ENCODE assay signal across 27 mouse cellular contexts in the genomic region with DNA sequence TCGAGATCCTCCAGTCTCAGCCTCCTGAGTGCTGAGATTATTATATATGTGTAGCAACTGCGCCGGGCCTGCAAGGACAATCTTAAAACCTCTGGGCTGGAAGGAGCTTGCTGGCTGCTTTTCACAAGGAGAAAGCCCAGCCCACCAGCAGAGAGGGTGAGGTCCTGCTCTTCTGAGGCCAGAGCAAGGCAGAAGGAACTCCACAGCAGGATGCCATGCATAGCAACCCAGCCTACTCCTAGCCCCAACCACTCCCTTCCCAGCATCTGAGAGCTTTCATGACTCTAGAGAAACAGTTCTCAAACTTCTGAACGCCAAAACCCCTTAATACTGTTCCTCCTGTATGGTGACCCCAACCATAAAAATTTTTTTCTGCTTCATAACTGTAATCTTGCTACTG.
"Had no signal": no experiment of that assay in that cellular context is flagged by ENCODE, and none has a peak within 500 bp of the region (broad histone marks: within the 10 kb centered on the region; RNA-seq: fewer than 3 reads in every experiment).

No protein-coding gene starts in this region.

- H3K36me3 ChIP-seq: limb, embryonic 10.5 days; limb, embryonic 12.5 days; limb, embryonic 13.5 days; limb, embryonic 15.5 days; liver, embryonic 12.5 days; liver, embryonic 13.5 days; liver, embryonic 15.5 days; lung, embryonic 15.5 days; midbrain, embryonic 10.5 days; midbrain, embryonic 12.5 days; midbrain, embryonic 13.5 days; midbrain, embryonic 15.5 days had no signal

- H3K27me3 ChIP-seq: limb, embryonic 12.5 days; limb, embryonic 13.5 days; limb, embryonic 15.5 days; liver, embryonic 12.5 days; liver, embryonic 13.5 days; liver, embryonic 15.5 days; lung, embryonic 15.5 days; midbrain, embryonic 13.5 days; midbrain, embryonic 15.5 days had no signal

- DNase-seq: left cerebral cortex, postnatal 4 days; liver; liver, embryonic 13.5 days; liver, postnatal 0 days; lung, adult 18-20 months; lung, adult 2 months; lung, embryonic 14.5 days; lung, postnatal 10 days; lung, postnatal 14 days; lung, postnatal 36 days; lung, postnatal 4 days; midbrain, embryonic 14.5 days had no signal

- H3K27ac ChIP-seq: limb, embryonic 10.5 days; limb, embryonic 12.5 days; limb, embryonic 13.5 days; limb, embryonic 15.5 days; liver, embryonic 12.5 days; liver, embryonic 13.5 days; liver, embryonic 14.5 days; liver, embryonic 15.5 days; lung, embryonic 15.5 days; macrophage; midbrain, embryonic 10.5 days; midbrain, embryonic 12.5 days; midbrain, embryonic 13.5 days; midbrain, embryonic 15.5 days had no signal

- H3K9me3 ChIP-seq: limb, embryonic 10.5 days; limb, embryonic 12.5 days; limb, embryonic 15.5 days; liver, embryonic 12.5 days; liver, embryonic 13.5 days; liver, embryonic 15.5 days; lung, embryonic 15.5 days; midbrain, embryonic 10.5 days; midbrain, embryonic 12.5 days; midbrain, embryonic 15.5 days had no signal

- H3K4me3 ChIP-seq: limb, embryonic 10.5 days; limb, embryonic 12.5 days; limb, embryonic 13.5 days; limb, embryonic 15.5 days; liver, embryonic 12.5 days; liver, embryonic 13.5 days; liver, embryonic 15.5 days; lung, embryonic 15.5 days; megakaryocyte, embryonic 14.5 days; midbrain, embryonic 10.5 days; midbrain, embryonic 12.5 days; midbrain, embryonic 13.5 days; midbrain, embryonic 15.5 days; myocyte had no signal

- H3K4me1 ChIP-seq: limb, embryonic 12.5 days; liver, embryonic 12.5 days; liver, embryonic 13.5 days; liver, embryonic 15.5 days; lung, embryonic 15.5 days; midbrain, embryonic 12.5 days; midbrain, embryonic 13.5 days had no signal
